Comparison of ENCODE assay signal across 15 mouse cellular contexts in the genomic region with DNA sequence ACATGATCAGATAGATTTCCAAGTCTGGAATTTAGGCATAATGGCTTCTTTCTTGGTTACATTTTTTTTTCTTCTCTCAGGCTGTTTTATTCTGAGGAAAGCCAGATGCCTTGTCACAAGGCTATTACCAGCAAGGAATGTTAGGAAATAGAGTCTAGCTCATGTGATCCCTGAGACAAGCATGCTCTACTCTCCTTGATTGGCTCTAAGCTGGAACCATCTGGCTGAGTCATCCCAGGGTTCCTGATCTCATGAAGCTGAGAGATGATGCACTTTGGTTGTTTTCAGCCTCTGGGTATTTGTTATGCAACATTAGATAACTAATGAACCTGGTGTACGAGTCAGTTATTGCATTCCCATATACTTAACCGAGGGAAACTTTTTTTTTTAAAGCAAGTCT. TPM values are rescaled to one million over a fixed set of nuclear protein-coding genes. Genes with fewer than 3 reads are reported as not detected.
A peak's percentile ranks its signal among the peaks of the same experiment; 100 is the strongest.
DNase-seq lines count a peak whose midpoint lies in the region; ATAC-seq and TF ChIP-seq lines count a peak whose summit lies in the region.
"Had no signal": no experiment of that assay in that cellular context is flagged by ENCODE, and none has a peak within 500 bp of the region (broad histone marks: within the 10 kb centered on the region; RNA-seq: fewer than 3 reads in every experiment).

No protein-coding gene starts in this region.

- H3K9ac ChIP-seq in intestine, postnatal 0 days (ENCODE audit: low read depth, low read length), result no peak overlapping the region
- no peak overlapping the region for H3K9ac ChIP-seq in intestine, embryonic 15.5 days
- H3K9ac ChIP-seq: heart, embryonic 15.5 days; liver, embryonic 13.5 days; midbrain, embryonic 15.5 days had no signal

- H3K9me3 ChIP-seq in intestine, postnatal 0 days (ENCODE audit: control insufficient read depth), result no peaks in the 10 kb centered on the region
- no peaks in the 10 kb centered on the region for H3K9me3 ChIP-seq in intestine, embryonic 15.5 days
- H3K9me3 ChIP-seq: heart, embryonic 15.5 days; hindbrain, embryonic 10.5 days; liver, embryonic 13.5 days; midbrain, embryonic 15.5 days had no signal

- 28% methylated on average over 2 of the region's 2 CpGs for WGBS in intestine, postnatal 0 days
- 45% methylated on average over 2 of the region's 2 CpGs for WGBS in intestine, embryonic 15.5 days

- peak overlapping the region; percentile 15; the same call in 1 of the 2 replicates for H3K27ac ChIP-seq in intestine, postnatal 0 days (ENCODE audit: low read depth, low read length)
- H3K27ac ChIP-seq in intestine, embryonic 15.5 days, result no peak overlapping the region
- H3K27ac ChIP-seq: heart, embryonic 15.5 days; hindbrain, embryonic 10.5 days; liver, embryonic 13.5 days; midbrain, embryonic 15.5 days had no signal

- no peaks in the 10 kb centered on the region for H3K27me3 ChIP-seq in intestine, postnatal 0 days (replicated peaks; ENCODE audit: control insufficient read depth, insufficient read depth, low read length)
- no peaks in the 10 kb centered on the region for H3K27me3 ChIP-seq in intestine, embryonic 15.5 days (replicated peaks)
- H3K27me3 ChIP-seq: heart, embryonic 15.5 days; midbrain, embryonic 15.5 days had no signal

- TF ChIP-seq CTCF in intestine, postnatal 0 days (IDR thresholded peaks at IDR 0.05; ENCODE audit: low read depth), result no peak

- DNase-seq in 3T3-L1 (ENCODE audit: low read depth, low spot score), result peak; percentile 77
- peak; percentile 57 for DNase-seq in Muller cell, postnatal 12 days (ENCODE audit: inconsistent ontology term)
- peak; percentile 19 for DNase-seq in forelimb bud, embryonic 11.5 days (ENCODE audit: low read depth, low spot score)
- no peak for DNase-seq in frontal cortex, postnatal 10 days (ENCODE audit: low spot score in 2 of 2)
- no peak for DNase-seq in natural killer cell, adult 2 months (ENCODE audit: low spot score in 2 of 2)
- DNase-seq in frontal cortex, postnatal 14 days (ENCODE audit: low spot score in 2 of 2), result no peak
- DNase-seq: cerebellum, adult 9-10 months; kidney, postnatal 4 days; liver, embryonic 13.5 days; thymus, adult 2 months had no signal

- no peak overlapping the region for H3K4me3 ChIP-seq in intestine, postnatal 0 days (ENCODE audit: low read depth, low read length)
- H3K4me3 ChIP-seq in intestine, embryonic 15.5 days (replicated peaks), result no peak overlapping the region
- H3K4me3 ChIP-seq: heart, embryonic 15.5 days; hindbrain, embryonic 10.5 days; liver, embryonic 13.5 days; midbrain, embryonic 15.5 days had no signal

- ATAC-seq in intestine, postnatal 0 days, result peak; percentile 85
- no peak for ATAC-seq in intestine, embryonic 15.5 days
- ATAC-seq: midbrain, embryonic 15.5 days had no signal

- no peaks in the 10 kb centered on the region for H3K36me3 ChIP-seq in intestine, postnatal 0 days (ENCODE audit: control insufficient read depth, insufficient read depth)
- H3K36me3 ChIP-seq in intestine, embryonic 15.5 days, result no peaks in the 10 kb centered on the region
- H3K36me3 ChIP-seq: heart, embryonic 15.5 days; hindbrain, embryonic 10.5 days; liver, embryonic 13.5 days; midbrain, embryonic 15.5 days had no signal

- no peaks in the 10 kb centered on the region for H3K4me1 ChIP-seq in intestine, postnatal 0 days (replicated peaks; ENCODE audit: control insufficient read depth, insufficient read depth, low read length)
- no peaks in the 10 kb centered on the region for H3K4me1 ChIP-seq in intestine, embryonic 15.5 days (replicated peaks)
- H3K4me1 ChIP-seq: heart, embryonic 15.5 days; hindbrain, embryonic 10.5 days; liver, embryonic 13.5 days; midbrain, embryonic 15.5 days had no signal

- H3K4me2 ChIP-seq in intestine, postnatal 0 days (replicated peaks; ENCODE audit: low read depth), result no peak overlapping the region
- no peak overlapping the region for H3K4me2 ChIP-seq in intestine, embryonic 15.5 days (replicated peaks)
- H3K4me2 ChIP-seq: heart, embryonic 15.5 days; liver, embryonic 13.5 days; midbrain, embryonic 15.5 days had no signal

RNA-seq across cellular contexts. Expression of a gene that starts 30.4 kb away (rescaled TPM):
- polyA plus RNA-seq in intestine, postnatal 0 days (2015; fragmentation: Nextera tagmentation; extraction: Ambion mirVana), result 4.5 and 4.9 TPM in 2 replicates
- 1.1 TPM in 2 replicates for polyA plus RNA-seq in intestine, embryonic 15.5 days (2015; fragmentation: Nextera tagmentation; extraction: Ambion mirVana)

RNA-seq across cellular contexts. Expression of a gene that starts 30.5 kb away (rescaled TPM):
- polyA plus RNA-seq in intestine, postnatal 0 days (2015; fragmentation: Nextera tagmentation; extraction: Ambion mirVana), result 0.16 and 0.21 TPM in 2 replicates
- 0.81 and 1.3 TPM in 2 replicates for polyA plus RNA-seq in intestine, embryonic 15.5 days (2015; fragmentation: Nextera tagmentation; extraction: Ambion mirVana)
- polyA plus RNA-seq: liver, embryonic 13.5 days had no signal

Comparison
In these comparisons a context has a peak if more than half of its experiments do, and no peak if none do; other contexts are left out.
1. DNase-seq: peak in 3T3-L1 (single experiment), Muller cell, postnatal 12 days (single experiment) and forelimb bud, embryonic 11.5 days (single experiment); none in frontal cortex, postnatal 10 days (0 of 2), natural killer cell, adult 2 months (0 of 2) and frontal cortex, postnatal 14 days (0 of 2).